Mouse (Mus musculus) fibroblast of lung, adult 2 months (primary cell): Measurements from ENCODE around the gene Thap4.
"Not testable (repeated sequence)": the region's sequence is repeated elsewhere in the genome, so short reads cannot be mapped to it uniquely, and the experiment has no call there.

ENCODE experiments used
- DNase-seq: peaks from one replicate; pipeline ENCODE4 v3.0.0-alpha.2; 2011; ENCODE audit warnings: low read depth

Thap4 gene

DNA sequence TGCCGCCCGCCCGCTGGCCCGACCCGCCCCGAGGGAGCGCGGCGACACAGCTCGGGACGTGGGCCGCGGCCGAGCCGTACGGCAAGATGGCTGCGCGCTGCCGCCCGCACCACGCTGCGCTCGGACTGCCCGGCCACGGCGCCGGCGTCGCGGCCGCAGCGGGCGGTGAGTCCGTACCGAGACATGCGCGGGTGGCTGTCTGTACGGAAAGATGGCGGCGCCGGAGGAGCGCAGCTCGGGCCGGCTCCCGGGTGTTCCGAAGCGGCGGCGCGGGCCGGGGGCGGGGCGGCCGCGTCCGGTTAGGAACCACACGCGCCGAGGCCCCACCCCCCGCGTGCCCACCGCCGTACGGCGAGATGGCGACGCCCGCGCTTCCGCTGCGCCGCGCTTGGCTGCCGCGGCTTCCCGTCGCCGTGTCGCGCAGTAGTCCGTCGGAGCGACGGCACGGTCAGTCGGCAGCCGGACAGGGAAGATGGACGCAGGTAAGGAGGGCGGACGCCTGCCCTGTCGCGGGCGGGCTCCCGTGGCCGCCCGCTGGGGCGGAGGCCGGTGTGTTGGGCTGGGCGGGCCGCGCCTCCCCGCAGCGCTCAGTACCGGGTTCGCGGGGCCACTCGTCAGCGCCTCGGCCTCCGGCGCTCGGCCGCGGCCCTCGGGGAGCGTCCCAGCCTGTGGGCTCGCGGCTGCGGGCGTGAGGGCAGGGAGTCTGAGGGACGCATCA, at the start of gene Thap4:
Gene Thap4, minus strand, starts transcription at position 292 of the 718 bp plus-strand sequence.
- DNase-seq = peak; percentile 72

DNA sequence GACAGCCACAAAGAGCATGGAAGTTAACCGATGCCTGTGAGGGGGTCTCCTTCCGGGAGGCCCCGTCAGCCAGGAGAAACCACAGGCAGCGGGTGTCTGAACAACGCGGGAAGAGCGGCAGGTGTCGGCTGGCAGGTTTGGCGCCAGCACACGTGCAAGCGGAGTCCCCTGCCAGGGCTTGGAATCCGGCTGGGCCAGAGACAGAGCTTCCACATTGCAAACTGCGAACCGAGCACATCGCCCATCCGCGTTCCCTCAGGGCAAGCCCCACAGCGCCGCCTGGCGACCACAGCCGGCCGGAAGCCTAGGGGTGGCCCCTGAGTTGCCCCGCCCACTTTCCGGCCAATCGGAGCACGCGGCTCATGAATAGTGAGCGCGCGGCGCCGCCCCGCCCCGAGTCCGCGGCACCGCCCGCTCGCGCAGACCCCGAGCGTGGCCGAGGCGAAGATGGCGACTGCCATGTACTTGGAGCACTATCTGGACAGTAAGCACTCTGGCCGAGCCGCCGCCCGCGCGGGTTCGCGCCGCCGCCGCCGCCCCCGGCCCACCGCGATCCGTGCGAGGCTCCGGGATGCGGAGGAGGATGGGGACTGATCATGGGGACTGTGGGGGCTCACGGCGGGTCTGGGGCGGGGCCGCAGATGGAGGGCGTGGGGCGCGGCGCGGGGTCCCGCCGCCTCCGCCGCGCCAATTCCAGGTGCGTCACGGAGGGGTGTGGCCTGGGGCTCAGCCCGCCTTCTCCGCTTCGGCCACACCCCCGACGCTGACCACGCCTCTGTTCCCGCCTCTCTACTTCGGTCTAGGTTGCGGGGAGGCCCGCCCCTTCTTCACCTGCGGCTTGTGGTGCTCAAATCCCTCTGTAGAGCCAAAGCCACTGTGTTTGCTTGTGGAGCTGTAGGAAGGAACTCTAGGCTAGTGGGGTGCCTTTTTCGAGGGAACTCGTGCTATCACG, 49.2 kb upstream of the Thap4 start, which contains the start of gene Ing5:
Gene Ing5, plus strand, starts transcription at position 410 of the 952 bp plus-strand sequence.
- DNase-seq = peak; percentile 90

DNA sequence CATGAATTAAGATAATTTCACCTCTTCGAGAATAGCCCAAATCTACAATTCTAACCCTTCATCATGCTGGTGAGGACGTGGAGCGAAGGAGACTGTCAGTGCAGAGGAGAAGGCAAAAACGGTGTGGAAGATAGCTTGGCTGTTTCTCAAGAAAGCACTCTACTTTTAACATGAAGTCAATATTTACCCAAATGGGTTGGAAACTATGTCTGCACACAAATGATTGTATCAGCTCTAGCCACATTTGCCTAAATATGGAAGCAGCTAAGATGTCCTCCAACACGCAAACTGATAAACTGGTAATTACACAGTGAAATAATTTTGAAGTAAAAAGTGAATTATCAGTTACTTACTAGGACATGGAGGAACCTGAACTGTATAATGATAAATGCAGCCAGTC, 48.1 kb upstream of the Thap4 start:
- no peak for DNase-seq

DNA sequence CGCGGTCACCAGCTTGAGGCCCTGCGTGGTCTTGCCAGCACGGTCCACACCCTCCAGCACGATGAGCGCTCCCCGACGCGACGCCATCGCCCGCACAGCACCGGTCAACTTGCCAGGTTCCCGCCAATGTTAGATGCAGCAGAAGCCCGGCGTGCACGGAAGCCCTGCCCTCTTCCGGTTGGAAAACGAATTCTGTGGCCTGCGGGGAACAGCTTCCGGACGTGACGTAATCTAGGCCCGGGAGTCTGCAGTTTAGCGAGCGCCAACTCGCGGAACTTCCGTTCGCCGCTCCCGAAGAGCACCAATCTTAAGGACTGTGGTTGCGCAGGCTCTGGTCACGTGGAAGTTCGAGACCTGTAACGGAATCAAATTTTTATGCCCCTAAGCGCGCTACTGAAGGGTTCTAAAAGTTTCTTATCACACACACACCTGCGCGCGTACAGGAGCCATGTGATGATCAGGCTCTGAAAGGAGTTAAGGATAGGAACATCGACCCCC, 47.1 kb upstream of the Thap4 start, which contains the start of gene Dtymk:
Gene Dtymk, minus strand, starts transcription at position 194 of the 498 bp plus-strand sequence.
- peak; percentile 92 for DNase-seq

DNA sequence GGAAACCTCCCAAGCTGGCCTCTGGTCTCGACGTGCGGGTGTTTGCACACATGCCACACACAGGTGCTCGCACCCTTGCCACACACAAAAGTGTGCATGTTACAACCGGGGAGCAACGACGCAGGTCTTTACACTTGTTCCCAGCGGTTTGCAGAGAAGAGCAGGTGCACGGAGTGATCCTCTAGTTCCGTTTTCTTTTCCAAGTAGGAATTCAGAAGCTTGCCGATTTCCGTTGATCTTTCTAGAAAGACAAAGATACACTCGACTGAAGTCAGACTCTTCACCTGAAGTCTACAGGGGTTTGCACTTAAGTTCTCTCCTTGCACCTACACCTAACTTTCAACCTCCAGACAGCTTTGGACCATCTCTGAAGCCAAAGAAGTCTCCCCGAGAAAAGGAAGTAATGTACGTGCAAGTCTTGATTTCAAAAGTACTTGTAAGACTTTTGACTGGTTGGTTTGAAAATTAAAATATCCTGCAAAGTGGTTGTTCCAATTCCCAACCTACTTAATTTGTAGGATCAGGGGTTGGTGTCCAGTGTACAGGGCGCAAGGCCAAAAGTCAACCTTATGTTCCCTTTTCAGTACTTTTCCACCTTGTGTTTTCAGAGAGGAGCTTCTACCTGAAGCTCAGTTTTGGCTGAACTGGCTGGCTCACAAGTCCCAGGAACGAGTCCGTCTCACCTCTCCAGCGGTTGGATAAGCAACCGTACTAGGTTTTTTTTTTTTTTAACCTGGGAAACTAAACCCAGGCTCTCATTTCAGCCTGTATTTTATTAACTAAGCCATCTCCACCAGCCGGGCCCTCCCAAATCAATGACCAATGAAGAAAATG, 46.2 kb upstream of the Thap4 start:
- DNase-seq = no peak

DNA sequence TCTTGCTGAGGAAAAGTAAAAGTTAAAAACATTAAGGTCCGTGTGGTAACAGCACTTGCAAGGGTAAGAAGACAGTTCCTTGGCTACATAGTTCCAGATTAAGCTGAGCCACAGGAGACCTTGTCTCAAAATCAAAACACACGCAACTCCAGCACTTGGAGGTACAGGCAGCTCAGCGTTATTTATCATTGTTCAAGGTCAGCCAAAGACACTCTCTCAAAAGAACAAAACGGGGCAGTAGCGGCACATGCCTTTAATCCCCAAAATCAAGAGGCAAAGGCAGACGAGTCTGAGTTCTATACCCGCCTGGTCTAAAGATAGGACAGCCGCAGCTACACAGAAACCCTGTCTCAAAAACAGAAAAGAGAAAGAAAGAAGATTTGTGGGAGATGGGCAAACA, 41.2 kb upstream of the Thap4 start:
- DNase-seq = no peak

DNA sequence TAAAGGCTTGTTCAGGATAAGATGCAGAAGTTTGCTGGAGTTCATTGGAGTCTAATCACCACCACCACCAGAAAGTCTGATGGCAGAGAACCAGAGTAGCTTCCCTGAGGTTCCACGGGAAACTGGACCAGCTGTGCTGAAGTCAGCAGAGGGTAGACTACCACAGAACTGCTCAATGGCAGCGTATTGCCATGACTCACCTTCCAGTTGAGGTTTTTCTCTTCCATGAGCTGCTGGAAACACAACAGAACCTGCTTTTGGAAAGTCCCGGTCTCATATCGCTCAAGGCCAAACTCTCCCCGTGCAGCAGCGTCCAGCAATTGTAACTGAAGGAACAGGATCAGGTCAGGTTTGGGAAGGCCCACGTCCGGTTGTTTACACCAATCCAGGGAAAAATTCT, 39.9 kb upstream of the Thap4 start:
- no peak for DNase-seq

DNA sequence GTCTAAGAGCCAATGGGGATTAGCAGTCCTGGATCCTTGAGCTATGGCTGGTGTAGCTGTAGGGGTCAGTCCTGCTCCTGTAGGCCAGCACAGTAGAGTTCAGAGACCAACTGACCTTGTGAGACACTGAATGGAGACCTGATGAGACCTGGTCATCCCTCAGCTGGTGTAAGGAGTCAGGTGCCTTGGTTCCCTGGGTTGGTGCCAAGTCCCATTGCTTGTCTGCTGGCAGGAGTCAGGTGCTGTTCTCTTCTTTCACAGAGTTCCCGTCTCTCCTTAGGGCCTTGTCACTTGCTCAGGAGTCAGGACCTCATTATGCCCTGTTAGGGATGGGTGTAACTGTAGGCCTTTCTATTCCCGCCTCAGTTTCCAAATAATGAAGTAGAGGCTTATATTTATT, 32.2 kb upstream of the Thap4 start:
- no peak for DNase-seq

DNA sequence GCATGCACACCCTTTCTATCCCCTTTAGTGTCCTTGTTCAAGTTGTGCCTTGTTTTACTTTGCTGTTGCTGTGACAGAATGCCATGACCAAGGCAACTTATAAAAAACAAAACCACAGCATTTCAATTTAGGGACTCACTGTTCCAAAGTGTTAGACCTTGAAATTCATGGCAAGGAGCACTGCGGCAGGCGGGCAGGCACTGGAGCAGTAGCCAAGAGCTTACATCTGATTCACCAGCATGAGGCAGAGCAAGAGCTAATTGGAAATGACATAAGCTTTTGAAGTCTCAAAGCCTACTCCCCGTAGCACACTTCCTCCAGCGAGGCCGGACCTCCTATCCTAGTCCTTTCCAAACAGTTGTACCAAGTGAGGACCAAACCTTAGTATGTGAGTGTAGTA, 22.0 kb upstream of the Thap4 start:
- no peak for DNase-seq

DNA sequence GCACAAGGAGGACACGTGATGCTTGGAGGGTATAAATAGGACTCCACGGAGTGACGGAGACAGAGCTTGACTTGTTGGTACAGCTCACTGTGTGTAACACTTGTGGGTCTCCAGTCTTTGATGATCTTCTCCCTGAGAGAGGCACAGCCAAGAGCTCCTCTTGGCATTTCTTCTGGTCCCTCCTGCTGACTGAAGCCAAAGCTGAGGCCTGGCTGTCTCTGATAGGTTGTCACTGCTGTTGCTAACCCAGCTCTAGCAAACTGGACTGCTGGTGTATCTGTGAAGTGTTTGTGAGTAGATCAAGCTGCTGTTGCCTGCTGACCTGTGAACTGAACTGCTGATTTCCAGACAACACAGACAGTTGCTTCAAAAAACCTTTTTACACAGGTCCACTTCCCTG, 15.2 kb upstream of the Thap4 start:
- DNase-seq = no peak

DNA sequence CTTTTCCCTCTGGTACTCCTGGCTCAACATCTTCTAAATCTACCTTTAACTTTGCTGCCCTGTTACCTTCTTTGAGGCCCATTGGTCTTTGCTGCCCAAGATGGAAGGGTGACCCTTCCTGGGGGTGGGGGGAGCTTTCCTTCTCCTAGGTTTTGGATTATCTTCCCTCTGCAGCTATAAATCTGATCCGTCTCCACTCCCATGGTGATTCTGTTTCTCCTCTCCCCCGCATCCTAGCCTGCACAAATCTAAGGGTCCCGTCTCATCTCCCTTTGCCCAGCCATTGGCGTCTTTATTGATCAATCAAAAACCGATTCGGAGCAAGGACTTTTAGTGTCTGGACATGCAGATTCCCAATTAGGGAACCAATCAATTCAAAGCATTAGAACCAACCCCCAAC, 12.9 kb upstream of the Thap4 start:
- no peak for DNase-seq

DNA sequence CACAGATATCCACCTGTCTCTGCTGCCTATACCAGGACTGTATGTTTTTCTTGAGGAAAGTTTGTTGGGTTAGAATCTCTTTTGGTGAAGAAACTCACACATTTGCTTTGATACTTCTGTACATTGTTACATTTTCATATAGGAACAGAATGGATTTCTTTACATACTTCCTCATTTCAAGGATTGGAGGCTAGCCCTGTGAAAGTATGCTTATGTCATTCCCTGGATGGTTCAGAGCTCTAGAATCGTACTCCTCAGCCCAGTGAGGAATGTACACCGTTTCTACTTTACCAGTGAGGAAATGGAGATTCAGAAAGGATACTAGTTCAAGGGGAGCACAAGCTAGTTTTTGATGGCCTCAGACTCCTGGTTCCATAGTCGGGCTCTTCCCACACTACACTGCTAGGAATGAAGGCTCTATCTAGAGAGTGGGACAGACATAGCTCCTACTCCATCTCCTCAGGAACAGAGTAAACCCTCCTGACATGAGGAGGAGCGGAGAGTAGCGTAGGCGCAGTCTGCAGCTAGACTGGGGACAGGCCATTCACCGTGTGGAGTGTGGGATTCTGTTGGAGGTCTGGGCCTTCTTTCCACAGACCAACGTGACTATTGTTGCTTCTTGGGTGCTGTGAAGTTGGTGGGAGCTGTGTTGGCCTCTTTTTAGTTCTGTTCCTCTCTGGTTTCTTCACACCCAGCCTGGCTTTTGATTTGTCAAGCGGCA, 10.4 kb upstream of the Thap4 start:
- DNase-seq = no peak

DNA sequence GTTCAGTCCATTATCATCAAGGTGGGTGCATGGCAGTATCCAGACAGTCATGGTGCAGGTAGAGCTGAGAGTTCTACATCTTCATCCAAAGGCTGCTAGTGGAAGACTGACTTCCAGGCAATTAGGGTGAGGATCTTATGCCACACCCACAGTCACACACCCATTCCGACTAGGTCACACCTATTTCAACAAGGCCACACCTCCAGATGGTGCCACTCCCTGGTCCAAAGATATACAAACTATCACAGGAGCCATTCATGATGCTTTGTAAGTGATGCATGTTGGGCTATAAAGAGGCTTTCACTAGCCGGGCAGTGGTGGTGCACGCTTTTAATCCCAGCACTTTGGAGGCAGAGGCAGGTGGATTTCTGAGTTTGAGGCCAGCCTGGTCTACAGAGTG, 8.9 kb upstream of the Thap4 start:
- not testable (repeated sequence) for DNase-seq

DNA sequence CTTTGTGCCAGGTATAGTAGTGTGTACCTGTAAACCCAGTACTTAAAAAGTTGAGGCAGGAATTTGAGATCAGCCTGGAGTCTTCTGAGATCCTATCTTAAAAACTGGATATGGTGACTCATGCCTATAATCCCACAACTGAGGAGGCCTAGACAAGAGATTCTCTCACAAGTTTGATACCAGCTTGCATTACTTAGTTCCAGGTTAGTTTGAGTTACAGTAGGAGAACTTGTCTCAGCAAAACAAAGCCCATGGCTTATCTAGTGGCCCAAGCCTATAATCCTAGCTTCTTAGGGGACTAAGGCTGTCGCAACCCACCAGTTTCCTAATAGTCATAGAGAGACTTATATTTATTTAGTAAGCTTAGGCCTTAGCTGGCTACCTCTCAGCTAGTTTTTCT, 5.4 kb upstream of the Thap4 start:
- no peak for DNase-seq

DNA sequence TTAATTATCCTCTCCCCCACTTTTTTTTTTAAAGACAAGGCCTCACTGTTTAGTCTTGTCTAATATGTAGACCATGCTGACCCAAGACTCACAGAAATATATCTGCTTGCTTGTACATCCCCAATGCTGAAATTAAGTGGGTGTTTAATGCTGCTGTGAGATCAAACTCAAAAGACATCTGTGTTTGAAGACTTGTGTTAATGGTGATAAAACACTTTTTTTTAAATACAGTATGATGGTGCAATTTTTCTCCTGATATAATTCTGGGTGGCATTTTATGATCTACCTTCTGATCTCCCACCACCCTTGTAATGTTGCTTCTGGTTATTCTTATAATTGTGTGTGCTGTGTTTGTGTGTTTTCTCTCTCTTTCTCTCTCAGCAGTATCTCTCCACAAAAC, 1.5 kb upstream of the Thap4 start:
- no peak for DNase-seq

DNA sequence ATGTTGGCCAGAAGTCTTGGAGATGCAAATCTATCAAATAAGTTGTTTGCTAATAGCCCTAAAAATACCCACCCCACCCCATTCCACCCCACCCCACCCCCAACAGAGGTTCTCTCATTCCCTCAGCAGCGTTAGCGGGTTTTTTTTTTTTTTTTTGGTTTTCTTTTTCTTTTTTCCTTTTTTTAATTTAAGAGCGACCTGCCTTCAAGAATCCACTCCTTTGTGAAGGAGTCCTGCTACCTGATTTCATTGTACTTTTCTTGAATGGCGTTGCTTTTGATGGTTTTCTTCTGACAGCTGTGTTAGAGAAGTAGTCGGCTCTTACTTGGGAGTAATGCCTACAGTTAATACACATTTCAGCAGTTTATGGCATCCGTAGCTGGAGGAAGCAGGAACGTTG, 954 bp upstream of the Thap4 start:
- DNase-seq = no peak

DNA sequence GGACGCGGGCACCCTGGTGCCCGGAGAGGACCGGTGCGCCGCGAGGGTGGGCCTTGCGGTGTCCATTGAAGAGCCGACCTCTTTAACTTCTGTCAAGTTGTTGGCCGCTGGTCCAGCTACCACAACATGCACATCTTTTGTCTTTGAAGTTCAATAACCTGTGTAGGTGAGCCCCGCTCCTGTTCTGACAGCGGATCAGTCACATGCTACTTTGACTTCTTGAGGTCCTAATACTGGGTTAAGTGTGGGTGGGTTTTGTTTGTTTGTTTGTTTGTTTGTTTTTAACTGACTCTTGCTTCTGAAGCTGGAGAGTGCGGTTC, 587 bp upstream of the Thap4 start:
- no peak for DNase-seq

DNA sequence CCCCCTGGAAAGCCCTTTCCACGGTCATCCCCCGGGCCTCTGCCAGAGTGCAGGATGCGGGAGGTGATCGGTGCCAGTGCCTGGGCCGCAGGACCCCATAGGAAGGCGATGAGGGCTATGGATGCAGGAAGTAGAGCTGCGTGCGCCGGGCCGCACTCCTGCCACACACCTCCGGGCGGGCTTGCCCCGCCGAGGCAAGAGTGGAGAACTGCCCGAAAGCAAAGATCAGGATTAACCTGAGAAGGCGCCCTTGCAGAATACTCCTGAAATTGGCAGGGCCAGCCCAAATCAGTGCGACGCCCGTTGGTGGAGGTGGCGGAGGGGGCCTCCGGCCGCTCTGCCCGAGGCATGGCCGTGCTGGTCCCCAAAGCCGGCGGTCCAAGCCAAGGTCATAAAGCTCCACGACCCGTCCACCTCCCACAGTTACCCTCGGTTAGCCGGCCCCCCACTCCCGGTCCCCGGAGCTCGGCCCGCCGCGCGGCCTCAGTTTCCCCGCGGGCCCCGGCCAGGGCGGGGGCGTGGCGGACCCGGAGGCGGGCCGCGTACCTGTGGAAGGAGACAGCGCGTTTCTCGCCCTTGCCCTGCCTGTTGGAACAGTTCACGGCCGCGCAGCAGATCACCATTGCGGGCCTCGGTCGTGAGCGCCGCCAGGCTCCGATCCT, 622 bp downstream of the Thap4 start:
- DNase-seq = no peak

DNA sequence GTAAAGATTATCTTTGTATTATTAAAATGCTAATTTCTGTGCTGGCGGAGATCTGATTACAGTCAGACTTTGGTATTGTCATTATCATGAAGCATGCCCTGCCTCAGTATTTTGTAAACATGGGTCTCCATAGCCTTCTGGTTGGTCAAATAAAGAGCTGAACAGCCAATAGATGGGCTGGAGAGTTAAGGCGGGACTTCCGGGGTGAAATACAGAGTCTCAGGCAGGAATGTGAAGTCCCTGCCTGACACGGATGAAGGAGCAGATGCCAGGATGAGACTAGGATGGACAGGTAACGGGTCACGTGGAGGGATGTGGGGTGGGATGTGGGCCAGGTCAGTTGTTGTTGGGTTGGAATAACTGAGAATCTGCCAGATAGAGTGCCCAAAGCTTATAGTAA, 3.4 kb downstream of the Thap4 start, which contains the start of gene Atg4b:
Gene Atg4b, plus strand, starts transcription at position 211 of the 400 bp plus-strand sequence.
- DNase-seq = no peak

DNA sequence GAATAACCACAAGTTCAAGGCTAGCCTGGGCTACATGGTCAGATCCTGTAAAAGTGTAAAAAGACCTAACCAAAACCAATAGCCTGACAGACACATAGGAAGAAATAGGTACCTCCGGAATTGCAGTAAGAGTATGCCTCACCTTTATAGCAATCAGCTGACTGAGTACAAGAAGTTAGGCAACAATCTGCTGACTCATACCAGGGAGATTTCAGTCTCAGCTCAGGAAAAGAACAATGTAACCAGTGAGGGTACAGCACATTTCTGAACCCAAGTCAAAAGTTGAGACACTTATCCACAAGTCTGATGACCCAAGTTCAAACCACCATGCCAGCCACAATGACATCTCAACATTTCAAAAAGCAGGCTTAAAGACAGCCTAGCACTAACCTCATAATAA, 6.1 kb downstream of the Thap4 start:
- peak; percentile 51 for DNase-seq

DNA sequence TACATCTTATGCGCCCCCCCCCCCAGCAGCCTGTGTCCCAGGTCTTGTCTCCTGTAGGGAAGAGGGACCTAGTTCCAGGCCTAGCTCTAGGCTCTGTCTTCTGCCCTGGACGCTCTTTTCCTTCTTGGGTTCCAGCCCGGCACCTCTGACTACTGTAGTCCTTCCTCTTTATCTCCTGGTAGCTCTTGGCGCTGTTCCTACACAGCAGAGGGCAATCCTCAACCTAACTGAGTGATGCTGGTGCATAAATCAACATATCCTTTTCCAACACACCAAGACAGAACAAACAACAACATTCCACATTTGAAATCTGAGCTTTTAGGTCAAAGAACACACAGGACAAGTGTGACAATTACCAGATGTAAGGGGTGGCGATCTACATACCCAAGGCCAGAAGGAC, 8.5 kb downstream of the Thap4 start:
- DNase-seq = no peak
